Mouse (Mus musculus) stomach, embryonic 16.5 days (tissue): ENCODE data around the gene Grb2. TPM values are rescaled to one million over a fixed set of nuclear protein-coding genes. Genes with fewer than 3 reads are reported as not detected.

Source experiments
- ATAC-seq: fragments of 200-750 bp; cut with Nextera tagmentation; 2 replicates; pipeline ENCODE4 v1.8.0; 2017; ENCODE audit warnings: moderate number of reproducible peaks, moderate TSS enrichment; ENCODE audit not compliant: insufficient read depth, low FRiP score
- H3K27ac ChIP-seq: fragments of 300-500 bp; sonication (generic); 2 replicates; pipeline ENCODE4 v1.5.1; 2014; ENCODE audit warnings: low read length
- H3K27me3 ChIP-seq: fragments of 300-500 bp; sonication (generic); 2 replicates; pipeline ENCODE4 v1.6.1; 2014; ENCODE audit warnings: low read length, control low read depth, mixed read lengths; ENCODE audit not compliant: control insufficient read depth, insufficient read depth
- H3K36me3 ChIP-seq: fragments of 300-500 bp; sonication (generic); 2 replicates; pipeline ENCODE4 v1.6.1; 2014; ENCODE audit warnings: low read length; ENCODE audit not compliant: control insufficient read depth, insufficient read depth
- H3K4me1 ChIP-seq: fragments of 300-500 bp; sonication (generic); 2 replicates; pipeline ENCODE4 v1.6.1; 2014; ENCODE audit warnings: low read length, control low read depth, mixed read lengths; ENCODE audit not compliant: control insufficient read depth, insufficient read depth
- H3K4me2 ChIP-seq: fragments of 300-500 bp; sonication (generic); 2 replicates; pipeline ENCODE4 v1.6.1; 2014; ENCODE audit warnings: low read depth, low read length, mixed read lengths
- H3K4me3 ChIP-seq: fragments of 300-500 bp; sonication (generic); replicated peaks from 2 replicates; pipeline ENCODE4 v1.5.1; 2014; ENCODE audit warnings: mild to moderate bottlenecking, low read length
- H3K9ac ChIP-seq: fragments of 300-500 bp; sonication (generic); 2 replicates; pipeline ENCODE4 v1.6.1; 2014; ENCODE audit warnings: low read length
- H3K9me3 ChIP-seq: fragments of 300-500 bp; sonication (generic); replicated peaks from 2 replicates; pipeline ENCODE4 v1.6.1; 2016; ENCODE audit warnings: low read length, control low read depth; ENCODE audit not compliant: control insufficient read depth
- WGBS: fragments of 180-500 bp; shearing (Covaris S2); extraction: QIAGEN DNeasy Blood & Tissue Kit; methylation state at CpG from one replicate; pipeline ENCODE4 v1.1.7; 2014; 5-methylcytosine and 5-hydroxymethylcytosine counted together
- polyA plus RNA-seq: library from polyadenylated mRNA; unstranded; fragments of >200 nt; fragmentation: Nextera tagmentation; extraction: Ambion mirVana; gene quantifications from 2 replicates; pipeline ENCODE4 v1.2.1, GENCODE M21; 2015

The Grb2 gene
- polyA plus RNA-seq, 1 experiment from 2014 or later = 79.6 TPM

DNA sequence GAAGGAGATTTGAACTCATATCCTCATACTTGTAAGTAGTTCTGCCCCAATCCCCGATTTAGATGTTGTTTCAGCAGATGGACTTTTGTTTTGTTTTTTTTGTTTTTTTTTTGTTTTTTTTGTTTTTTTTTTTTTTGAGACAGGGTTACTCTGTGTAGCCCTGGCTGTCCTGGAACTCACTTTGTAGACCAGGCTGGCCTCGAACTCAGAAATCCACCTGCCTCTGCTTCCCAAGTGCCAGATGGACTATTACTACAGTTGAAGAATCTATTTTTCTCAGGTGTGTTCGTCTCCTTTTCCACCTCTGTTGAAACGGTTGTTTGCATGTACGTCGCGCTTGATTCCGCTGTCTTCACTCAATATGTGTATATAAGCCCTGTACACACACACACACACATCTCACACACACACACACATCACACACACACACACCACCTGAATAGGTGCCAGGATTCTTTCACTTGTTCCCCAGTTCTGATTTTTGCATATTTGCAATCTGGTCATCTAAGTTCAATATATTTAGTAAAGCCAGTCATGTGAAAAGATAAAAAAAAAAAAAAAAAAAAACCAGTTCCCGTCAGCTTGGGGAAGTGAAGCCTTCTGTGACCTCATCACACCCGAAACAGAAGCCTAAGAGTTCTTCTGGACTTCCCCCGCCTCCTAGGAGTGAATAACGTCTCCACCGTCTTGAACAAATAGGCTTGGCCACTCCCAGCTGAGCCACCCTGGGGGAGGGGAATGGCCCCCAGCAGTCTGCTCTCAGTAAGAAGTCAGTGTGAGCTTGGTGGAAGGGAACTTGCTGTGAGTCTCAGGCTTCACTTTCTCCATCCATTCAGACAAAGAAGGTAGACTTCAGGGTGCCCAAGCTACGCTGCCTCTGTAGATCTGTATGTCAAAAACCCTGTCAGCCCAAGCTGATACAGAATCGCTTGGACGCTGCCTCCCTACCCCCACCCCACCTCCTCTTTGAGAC, 77.6 kb downstream of the Grb2 start:
- 40% methylated on average over 16 of the region's 16 CpGs for WGBS
- ATAC-seq = 0 out of 2 replicates have a peak, but pooled peaks have one; percentile 34
- H3K9ac ChIP-seq = no peak overlapping the region; the same call in 1 of the 2 replicates
- no peaks in the 10 kb centered on the region for H3K9me3 ChIP-seq
- H3K27me3 ChIP-seq = no peaks in the 10 kb centered on the region
- H3K36me3 ChIP-seq = no peaks in the 10 kb centered on the region
- no peak overlapping the region for H3K4me2 ChIP-seq
- H3K4me1 ChIP-seq = peaks cover 6% of the 10 kb centered on the region
- no peak overlapping the region for H3K4me3 ChIP-seq
- H3K27ac ChIP-seq = peak overlapping the region; percentile 73

DNA sequence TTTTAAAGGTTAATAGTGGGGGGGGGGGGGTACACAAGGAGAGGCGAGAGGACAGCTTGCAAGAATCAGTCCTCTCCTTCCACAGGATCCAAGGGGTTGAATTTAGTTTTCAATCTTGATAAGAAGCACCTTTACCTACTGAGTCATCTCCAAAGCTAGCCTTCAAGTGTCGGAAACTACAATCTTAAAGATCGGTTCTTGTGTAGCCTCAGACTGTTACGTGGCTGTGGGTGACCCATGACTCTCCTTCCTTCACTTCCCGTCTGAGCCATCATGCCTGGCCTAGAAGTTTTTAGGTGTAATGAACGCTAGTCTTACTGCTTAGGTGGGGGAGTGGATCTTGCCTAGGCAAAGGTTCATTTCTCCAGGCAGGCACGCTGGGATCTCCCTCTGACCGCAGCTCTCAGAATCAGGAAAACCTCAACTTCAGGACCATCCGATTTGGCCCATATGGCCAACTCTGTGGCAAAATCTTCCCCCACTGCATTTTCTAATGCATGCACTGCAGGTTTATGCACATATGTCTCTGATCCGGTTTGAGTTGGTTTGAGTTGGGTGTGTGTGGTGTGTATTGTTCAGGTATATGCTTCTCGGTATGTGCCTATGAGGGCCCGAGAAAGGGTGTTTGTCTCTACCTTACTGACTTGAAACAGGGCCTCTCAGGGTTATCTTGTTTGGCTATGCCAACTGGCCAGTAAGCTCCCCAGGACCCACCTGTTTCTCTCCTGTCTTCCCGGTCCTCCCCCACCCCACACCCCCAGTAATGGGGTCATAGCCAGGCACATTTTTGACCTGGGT, 78.5 kb downstream of the Grb2 start:
- H3K27me3 ChIP-seq = no peaks in the 10 kb centered on the region
- no peak overlapping the region for H3K9ac ChIP-seq
- H3K9me3 ChIP-seq = no peaks in the 10 kb centered on the region
- no peaks in the 10 kb centered on the region for H3K36me3 ChIP-seq
- H3K4me2 ChIP-seq = no peak overlapping the region
- no peak overlapping the region for H3K27ac ChIP-seq
- ATAC-seq = no peak
- WGBS = 82% methylated on average over 13 of the region's 13 CpGs
- H3K4me3 ChIP-seq = no peak overlapping the region
- H3K4me1 ChIP-seq = peaks cover 6% of the 10 kb centered on the region

DNA sequence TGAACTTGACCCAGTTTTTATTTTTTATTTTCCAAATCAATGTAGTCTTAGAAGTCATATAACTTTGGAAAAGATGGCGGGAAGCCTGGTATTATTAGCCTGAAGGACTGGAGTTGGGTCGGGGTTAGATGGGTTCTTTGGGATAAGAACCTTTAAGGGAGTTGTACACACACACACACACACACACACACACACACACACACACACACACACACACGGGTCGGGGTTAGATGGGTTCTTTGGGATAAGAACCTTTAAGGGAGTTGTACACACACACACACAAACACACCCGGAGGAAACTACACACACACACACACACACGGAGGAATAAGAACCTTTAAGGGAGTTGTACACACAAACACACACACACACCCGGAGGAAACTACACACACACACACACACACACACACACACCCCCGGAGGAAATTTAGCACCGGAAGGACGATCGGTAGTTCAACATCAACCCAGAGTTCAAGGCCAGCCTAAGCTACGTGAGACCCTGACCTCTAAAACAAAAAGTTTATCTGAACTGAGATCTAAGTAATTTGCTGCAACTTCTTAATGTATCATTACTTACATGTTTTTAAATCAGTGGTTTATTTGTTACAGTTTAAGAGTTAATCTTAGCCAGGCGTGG, 79.8 kb downstream of the Grb2 start:
- ATAC-seq = no peak
- Histone ChIP-seq H3K9me3 (no peaks in the 10 kb centered on the region), H3K4me3 (peak overlapping the region; percentile 75), H3K27me3 (no peaks in the 10 kb centered on the region), H3K9ac (peak overlapping the region; percentile 27; the same call in 1 of the 2 replicates), H3K4me2 (peak overlapping the region; percentile 47), H3K36me3 (no peaks in the 10 kb centered on the region), H3K27ac (0 out of 2 replicates have a peak overlapping the region, but pooled peaks have one; percentile 34), H3K4me1 (peaks cover 6% of the 10 kb centered on the region)
- WGBS = 47% methylated on average over 13 of the region's 13 CpGs

DNA sequence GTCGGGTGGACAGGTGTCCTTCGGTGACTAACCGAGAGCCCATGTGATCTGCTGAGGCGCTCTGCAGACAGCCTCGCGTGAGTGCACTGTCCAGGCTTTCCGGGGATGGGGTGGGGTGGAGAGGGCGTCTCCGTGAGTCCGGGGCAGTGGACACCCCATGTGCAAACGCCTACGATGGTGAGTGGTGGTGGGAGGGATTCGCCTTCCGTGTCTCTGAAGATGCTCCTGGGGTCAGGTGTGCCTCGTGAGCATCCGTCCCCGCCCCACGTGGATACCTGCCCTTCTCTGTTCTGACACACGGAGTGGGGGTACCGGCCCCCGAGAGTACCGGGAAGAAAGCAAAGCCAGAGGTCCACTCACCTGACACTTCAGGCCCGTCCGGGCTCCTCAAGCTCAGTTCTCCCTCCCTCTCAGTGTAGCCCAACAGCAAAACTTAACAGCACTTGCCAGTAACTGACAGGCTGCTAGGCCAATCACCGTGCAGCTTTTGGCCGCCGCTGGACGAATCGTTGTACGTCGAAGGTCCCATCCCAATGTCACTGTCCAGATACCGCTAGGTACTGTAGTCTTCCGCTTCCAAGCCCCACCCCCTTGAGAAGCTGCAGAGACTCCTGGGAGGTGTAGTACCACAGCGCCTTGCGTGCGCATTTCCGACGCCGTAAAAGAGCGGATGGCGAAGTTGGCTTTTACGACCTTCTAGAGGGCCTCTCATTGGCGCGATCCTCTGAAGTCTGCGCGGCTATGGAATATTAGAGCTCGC, 80.5 kb downstream of the Grb2 start, which contains the start of gene Slc25a19:
Gene Slc25a19, minus strand, starts transcription at position 591 of the 760 bp plus-strand sequence.
- peaks cover 6% of the 10 kb centered on the region for H3K4me1 ChIP-seq
- H3K9ac ChIP-seq = peak within 1 kb of the TSS; percentile 79
- no peaks in the 10 kb centered on the region for H3K36me3 ChIP-seq
- H3K27me3 ChIP-seq = no peaks in the 10 kb centered on the region
- H3K4me3 ChIP-seq = peak within 1 kb of the TSS; percentile 75
- no peaks in the 10 kb centered on the region for H3K9me3 ChIP-seq
- H3K4me2 ChIP-seq = peak within 1 kb of the TSS; percentile 91
- 0% methylated on average over 47 of the region's 47 CpGs for whole genome bisulfite sequencing
- peak within 1 kb of the TSS; percentile 34 for H3K27ac ChIP-seq
- ATAC-seq = peak; percentile 98

DNA sequence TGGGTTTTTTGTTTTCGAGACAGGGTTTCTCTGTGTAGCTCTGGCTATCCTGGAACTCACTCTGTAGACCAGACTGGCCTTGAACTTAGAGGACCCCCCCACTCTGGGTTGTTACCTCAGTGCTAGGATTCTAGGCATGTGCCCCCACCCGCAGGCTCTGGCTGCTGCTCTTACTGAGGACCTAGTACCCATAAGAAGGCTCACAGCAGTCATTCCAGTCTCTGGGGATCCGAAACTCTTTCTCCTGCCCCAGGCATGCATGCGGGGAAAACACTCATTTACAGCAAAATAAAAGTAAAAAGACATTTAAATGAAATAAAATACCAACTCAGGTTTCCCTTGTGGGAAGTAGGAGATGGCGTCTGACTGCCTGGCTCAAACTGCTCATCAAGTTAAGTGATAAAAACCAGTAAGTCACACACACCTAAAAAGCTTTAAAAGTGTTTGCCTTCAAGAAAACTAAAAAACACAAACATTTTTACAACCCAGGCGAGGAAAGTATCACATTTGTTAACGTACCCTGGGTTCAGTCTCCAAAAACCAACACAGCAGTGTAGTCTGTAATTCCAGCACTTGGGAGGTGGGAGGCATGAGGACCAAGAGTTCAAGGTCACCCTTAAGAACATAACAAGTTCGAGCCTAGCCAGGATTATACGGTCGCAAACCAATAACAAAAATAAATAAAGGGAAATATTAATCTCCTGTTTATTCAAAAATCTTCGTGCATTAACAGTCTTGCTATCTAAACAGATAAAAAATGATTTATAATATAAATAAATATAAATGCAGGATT, 81.4 kb downstream of the Grb2 start:
- Histone ChIP-seq H3K9ac (peak overlapping the region; percentile 79), H3K4me2 (peak overlapping the region; percentile 91), H3K27me3 (no peaks in the 10 kb centered on the region), H3K36me3 (peaks cover 8% of the 10 kb centered on the region; the same call in 1 of the 2 replicates), H3K4me3 (peak overlapping the region; percentile 75), H3K4me1 (peaks cover 6% of the 10 kb centered on the region), H3K9me3 (no peaks in the 10 kb centered on the region), H3K27ac (no peak overlapping the region)
- 40% methylated on average over 11 of the region's 11 CpGs for WGBS
- no peak for ATAC-seq

DNA sequence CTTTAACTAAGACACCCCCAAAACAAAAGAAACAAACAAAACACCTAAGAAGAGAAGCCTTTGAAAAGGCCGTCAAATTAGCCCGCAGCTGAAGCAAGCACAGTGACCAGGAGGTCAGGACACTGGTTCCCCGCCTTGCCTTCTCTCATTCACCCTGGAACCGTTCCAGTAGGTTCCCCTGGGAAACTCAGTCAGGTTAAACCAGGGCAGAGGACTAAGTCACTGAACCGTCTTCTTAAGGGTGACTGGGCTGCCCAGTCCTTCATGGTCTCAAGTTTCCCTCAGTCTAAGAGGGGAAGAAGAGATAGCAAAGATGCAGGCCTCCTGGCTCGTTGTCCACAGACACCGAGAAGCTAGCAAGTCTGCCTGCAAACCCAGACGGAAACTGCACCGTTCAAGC, 82.5 kb downstream of the Grb2 start:
- 76% methylated on average over 9 of the region's 9 CpGs for WGBS
- H3K4me2 ChIP-seq = no peak overlapping the region
- no peaks in the 10 kb centered on the region for H3K27me3 ChIP-seq
- no peaks in the 10 kb centered on the region for H3K9me3 ChIP-seq
- H3K4me1 ChIP-seq = peaks cover 6% of the 10 kb centered on the region; the same call in 1 of the 2 replicates
- no peak overlapping the region for H3K9ac ChIP-seq
- H3K27ac ChIP-seq = no peak overlapping the region
- no peak overlapping the region for H3K4me3 ChIP-seq
- ATAC-seq = no peak
- H3K36me3 ChIP-seq = peaks cover 8% of the 10 kb centered on the region; the same call in 1 of the 2 replicates

DNA sequence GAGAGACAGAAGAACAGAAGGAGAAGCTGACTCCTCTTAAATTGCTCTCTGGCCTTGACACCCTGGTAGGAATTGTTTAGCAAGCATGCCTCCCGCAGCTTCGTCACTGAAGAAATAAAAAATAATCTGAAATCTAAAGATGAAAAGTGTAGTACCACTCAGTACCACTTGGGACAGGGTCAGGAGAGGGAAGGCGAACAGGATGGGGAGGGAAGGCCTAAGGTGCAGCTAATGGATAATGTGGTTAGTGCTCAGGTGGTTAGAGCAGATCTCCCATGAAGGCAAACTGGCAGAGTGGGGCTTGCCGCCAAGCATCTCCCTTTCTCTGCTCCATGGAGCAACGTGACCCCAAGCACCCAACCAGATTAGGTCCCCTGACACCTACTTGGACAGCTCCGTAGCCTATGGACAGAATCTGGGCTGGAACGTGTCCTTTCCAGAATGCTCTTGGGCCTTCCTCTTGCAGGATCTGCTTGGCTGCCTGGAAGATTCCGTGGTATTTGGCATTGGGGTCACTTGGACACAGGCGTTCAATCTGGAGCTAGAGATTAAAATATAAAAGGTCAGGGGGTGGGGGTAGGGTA, 84.8 kb downstream of the Grb2 start:
- no peaks in the 10 kb centered on the region for H3K27me3 ChIP-seq
- H3K4me1 ChIP-seq = peaks cover 6% of the 10 kb centered on the region; the same call in 1 of the 2 replicates
- H3K9me3 ChIP-seq = no peaks in the 10 kb centered on the region
- no peak overlapping the region for H3K4me2 ChIP-seq
- H3K27ac ChIP-seq = no peak overlapping the region
- no peak for ATAC-seq
- H3K4me3 ChIP-seq = no peak overlapping the region
- H3K36me3 ChIP-seq = peaks cover 8% of the 10 kb centered on the region; the same call in 1 of the 2 replicates
- no peak overlapping the region for H3K9ac ChIP-seq
- WGBS = 67% methylated on average over 9 of the region's 9 CpGs
